Mouse (Mus musculus): ENCODE data around the gene Atg101. TPM values are rescaled to one million over a fixed set of nuclear protein-coding genes. Genes with fewer than 3 reads are reported as not detected.

Atg101 gene
- polyA plus RNA-seq, 1 experiment, result 110 TPM

DNA sequence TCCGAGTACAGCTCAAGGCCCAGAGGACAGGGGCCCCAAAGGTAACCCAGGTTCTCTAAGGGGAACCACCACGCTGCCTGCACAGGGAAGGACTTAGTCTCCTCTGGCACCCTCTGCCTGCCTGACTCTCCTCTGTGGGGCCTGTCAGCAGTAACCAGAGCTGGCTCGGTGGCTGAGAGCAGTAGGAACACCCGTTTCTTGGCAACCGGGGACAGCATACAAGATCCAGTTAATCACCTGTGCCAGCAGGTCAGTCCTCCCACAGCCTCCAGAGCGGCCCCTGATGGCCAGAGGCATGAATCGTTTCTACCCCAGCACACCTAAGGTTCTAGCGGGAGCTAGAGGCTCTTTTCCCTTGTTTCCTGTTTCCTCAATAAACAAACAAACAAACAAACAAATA, 41.4 kb upstream of the Atg101 start:
- H3K79me2 ChIP-seq (ENCODE audit: control insufficient read depth, insufficient read depth), result no peaks in the 10 kb centered on the region
- H3K36me3 ChIP-seq (ENCODE audit: control insufficient read depth, insufficient read depth), result no peaks in the 10 kb centered on the region
- H3ac ChIP-seq (ENCODE audit: control insufficient read depth, insufficient read length), result no peak overlapping the region
- H3K4me2 ChIP-seq (ENCODE audit: low read depth), result no peak overlapping the region
- no peaks in the 10 kb centered on the region for H3K27me3 ChIP-seq (ENCODE audit: control insufficient read depth, insufficient read depth, insufficient read length)
- no peak for TF ChIP-seq USF1 (IDR thresholded peaks at IDR 0.05; ENCODE audit: low read depth)
- no peak for TF ChIP-seq MYOG (IDR thresholded peaks at IDR 0.05; ENCODE audit: control insufficient read depth in 1 of 3, insufficient read depth in 1 of 3, insufficient read length in 2 of 3, low read depth in 2 of 3)
- no peak for TF ChIP-seq CEBPB (IDR thresholded peaks at IDR 0.05; ENCODE audit: insufficient read depth, poor library complexity, severe bottlenecking)
- TF ChIP-seq SRF (IDR thresholded peaks at IDR 0.05; ENCODE audit: control insufficient read depth, insufficient read length, low read depth), result no peak
- TF ChIP-seq TCF12 (IDR thresholded peaks at IDR 0.05; ENCODE audit: insufficient read depth, poor library complexity, severe bottlenecking), result no peak
- TF ChIP-seq POLR2AphosphoS2 (IDR thresholded peaks at IDR 0.05; ENCODE audit: insufficient read length, low read depth), result no peak
- TF ChIP-seq REST (IDR thresholded peaks at IDR 0.05; ENCODE audit: insufficient read depth, insufficient read length), result no peak
- no peak for TF ChIP-seq MAX (IDR thresholded peaks at IDR 0.05; ENCODE audit: low read depth)
- TF ChIP-seq TCF3 (IDR thresholded peaks at IDR 0.05; ENCODE audit: insufficient read length, low read depth), result no peak
- TF ChIP-seq MYOD1 (IDR thresholded peaks at IDR 0.05; ENCODE audit: control insufficient read depth in 1 of 3, insufficient read length in 2 of 3, low read depth in 2 of 3), result no peak
- H3K4me3 ChIP-seq, result no peak overlapping the region

DNA sequence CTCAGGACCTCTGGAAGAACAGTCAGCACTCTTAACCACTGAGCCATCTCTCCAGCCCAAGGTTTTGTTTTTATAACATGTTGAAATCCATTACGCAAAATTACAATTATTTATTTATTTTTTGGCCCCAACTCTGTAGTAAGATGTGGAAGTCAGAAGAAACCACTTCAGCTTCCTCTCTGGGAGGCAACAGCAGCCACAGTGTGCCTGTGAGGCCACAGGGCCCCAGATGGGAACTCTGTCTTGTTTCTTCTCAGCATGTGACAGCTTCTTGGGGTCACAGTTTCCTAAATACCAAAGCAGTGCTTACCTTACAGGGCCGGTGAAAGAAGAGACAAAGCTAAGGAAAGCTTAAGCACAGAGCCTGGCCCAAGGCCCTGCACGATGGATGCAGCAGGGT, 40.1 kb upstream of the Atg101 start:
- no peaks in the 10 kb centered on the region for H3K79me2 ChIP-seq (ENCODE audit: control insufficient read depth, insufficient read depth)
- no peak overlapping the region for H3ac ChIP-seq (ENCODE audit: control insufficient read depth, insufficient read length)
- no peaks in the 10 kb centered on the region for H3K36me3 ChIP-seq (ENCODE audit: control insufficient read depth, insufficient read depth)
- TF ChIP-seq TCF3 (IDR thresholded peaks at IDR 0.05; ENCODE audit: insufficient read length, low read depth) (no peak), TCF12 (IDR thresholded peaks at IDR 0.05; ENCODE audit: insufficient read depth, poor library complexity, severe bottlenecking) (no peak), MYOD1 (IDR thresholded peaks at IDR 0.05; ENCODE audit: control insufficient read depth in 1 of 3, insufficient read length in 2 of 3, low read depth in 2 of 3) (no peak), E2F4 (IDR thresholded peaks at IDR 0.05; ENCODE audit: insufficient read depth) (no peak), REST (IDR thresholded peaks at IDR 0.05; ENCODE audit: insufficient read depth, insufficient read length) (no peak), USF1 (IDR thresholded peaks at IDR 0.05; ENCODE audit: low read depth) (no peak), POLR2A (IDR thresholded peaks at IDR 0.05; ENCODE audit: insufficient read length, low read depth) (no peak), SRF (IDR thresholded peaks at IDR 0.05; ENCODE audit: control insufficient read depth, insufficient read length, low read depth) (no peak), POLR2AphosphoS2 (IDR thresholded peaks at IDR 0.05; ENCODE audit: insufficient read length, low read depth) (no peak), MAX (IDR thresholded peaks at IDR 0.05; ENCODE audit: low read depth) (no peak), CEBPB (IDR thresholded peaks at IDR 0.05; ENCODE audit: insufficient read depth, poor library complexity, severe bottlenecking) (no peak), MYOG (IDR thresholded peaks at IDR 0.05; ENCODE audit: control insufficient read depth in 1 of 3, insufficient read depth in 1 of 3, insufficient read length in 2 of 3, low read depth in 2 of 3) (no peak)
- no peaks in the 10 kb centered on the region for H3K27me3 ChIP-seq (ENCODE audit: control insufficient read depth, insufficient read depth, insufficient read length)
- no peak overlapping the region for H3K4me2 ChIP-seq (ENCODE audit: low read depth)
- no peak overlapping the region for H3K4me3 ChIP-seq

DNA sequence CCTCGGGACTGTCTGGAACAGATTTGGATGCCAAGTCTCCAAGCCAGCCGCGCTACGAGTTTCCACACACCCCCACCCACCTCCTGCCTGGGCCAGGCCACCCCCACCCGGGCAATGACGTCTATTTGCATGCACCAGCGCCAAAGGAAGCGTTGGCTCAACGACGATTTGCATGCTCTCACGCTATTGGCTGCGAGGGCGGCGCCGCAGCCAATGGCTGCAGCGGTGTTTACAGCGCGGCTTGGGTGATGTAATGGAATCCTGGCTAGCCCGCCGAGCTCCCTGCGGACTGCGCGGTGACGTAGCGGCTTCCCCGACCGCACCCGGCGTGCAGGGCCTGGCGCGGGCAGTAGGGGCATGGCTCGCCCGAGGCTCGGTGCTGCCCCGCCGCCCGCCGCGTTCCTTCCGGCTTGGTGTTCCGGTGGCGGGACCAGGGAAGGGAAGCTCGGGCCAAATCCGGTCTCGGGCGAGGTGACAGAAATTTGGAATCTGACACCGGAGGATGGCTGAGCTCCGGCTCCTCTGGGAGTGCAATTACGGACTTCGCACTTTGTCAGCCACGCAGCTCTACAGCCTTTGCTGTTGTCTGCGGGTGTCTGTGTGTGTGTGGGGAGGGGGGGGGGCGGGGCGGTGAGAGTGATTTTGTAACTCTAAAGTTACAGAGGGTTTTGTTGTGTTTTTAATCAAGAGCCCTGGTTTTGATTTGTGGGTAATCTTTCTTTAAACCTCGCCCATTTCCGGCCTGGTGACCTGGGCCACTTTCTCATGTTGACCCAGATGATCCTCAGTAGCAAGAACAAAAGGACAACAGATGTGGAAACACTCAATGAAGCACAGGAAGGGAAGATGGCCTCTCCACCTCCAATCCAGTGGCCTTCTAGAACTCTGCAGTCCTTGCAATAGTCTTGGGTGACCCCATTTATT, 37.6 kb upstream of the Atg101 start:
- H3K79me2 ChIP-seq (ENCODE audit: control insufficient read depth, insufficient read depth), result no peaks in the 10 kb centered on the region
- no peaks in the 10 kb centered on the region for H3K27me3 ChIP-seq (ENCODE audit: control insufficient read depth, insufficient read depth, insufficient read length)
- peak overlapping the region; percentile 44 for H3ac ChIP-seq (ENCODE audit: control insufficient read depth, insufficient read length)
- peak overlapping the region; percentile 34 for H3K4me3 ChIP-seq
- peak overlapping the region; percentile 85 for H3K4me2 ChIP-seq (ENCODE audit: low read depth)
- TF ChIP-seq SRF (IDR thresholded peaks at IDR 0.05; ENCODE audit: control insufficient read depth, insufficient read length, low read depth) (peak; percentile 71), TCF12 (IDR thresholded peaks at IDR 0.05; ENCODE audit: insufficient read depth, poor library complexity, severe bottlenecking) (no peak), REST (IDR thresholded peaks at IDR 0.05; ENCODE audit: insufficient read depth, insufficient read length) (peak; percentile 16), USF1 (IDR thresholded peaks at IDR 0.05; ENCODE audit: low read depth) (no peak), MYOG (IDR thresholded peaks at IDR 0.05; ENCODE audit: control insufficient read depth in 1 of 3, insufficient read depth in 1 of 3, insufficient read length in 2 of 3, low read depth in 2 of 3) (peak in 2 of 3 experiments; percentile 48 to 51), E2F4 (IDR thresholded peaks at IDR 0.05; ENCODE audit: insufficient read depth) (peak; percentile 49), MAX (IDR thresholded peaks at IDR 0.05; ENCODE audit: low read depth) (no peak), MYOD1 (IDR thresholded peaks at IDR 0.05; ENCODE audit: control insufficient read depth in 1 of 3, insufficient read length in 2 of 3, low read depth in 2 of 3) (peak in 1 of 3 experiments; percentile 51), POLR2A (IDR thresholded peaks at IDR 0.05; ENCODE audit: insufficient read length, low read depth) (peak; percentile 89), TCF3 (IDR thresholded peaks at IDR 0.05; ENCODE audit: insufficient read length, low read depth) (peak; percentile 43), POLR2AphosphoS2 (IDR thresholded peaks at IDR 0.05; ENCODE audit: insufficient read length, low read depth) (peak; percentile 95), CEBPB (IDR thresholded peaks at IDR 0.05; ENCODE audit: insufficient read depth, poor library complexity, severe bottlenecking) (no peak; the same call in 1 of the 2 replicates)
- no peaks in the 10 kb centered on the region for H3K36me3 ChIP-seq (ENCODE audit: control insufficient read depth, insufficient read depth)

DNA sequence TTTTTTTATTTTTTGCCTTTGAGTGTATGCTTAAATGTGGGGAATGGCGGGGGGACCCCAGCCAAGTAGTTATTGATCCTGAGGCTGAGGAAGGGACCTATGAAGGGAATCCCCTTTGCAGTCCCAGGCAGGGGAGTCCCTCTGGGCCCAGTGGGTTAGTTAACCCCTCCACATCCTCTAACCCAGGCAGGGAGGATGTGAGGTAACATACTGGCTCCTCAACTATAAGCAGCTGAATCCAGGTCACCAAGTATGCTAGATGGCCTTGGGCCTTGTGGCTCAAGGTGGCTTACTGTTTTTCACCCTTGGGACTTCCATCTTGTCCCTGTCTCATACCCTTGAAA, 36.9 kb upstream of the Atg101 start:
- H3K4me3 ChIP-seq, result peak overlapping the region; percentile 34

More for the DNA sequence above, 36.9 kb upstream of the Atg101 start:
- Histone ChIP-seq H3K36me3 (ENCODE audit: control insufficient read depth, insufficient read depth) (no peaks in the 10 kb centered on the region), H3K27me3 (ENCODE audit: control insufficient read depth, insufficient read depth, insufficient read length) (no peaks in the 10 kb centered on the region), H3K79me2 (ENCODE audit: control insufficient read depth, insufficient read depth) (no peaks in the 10 kb centered on the region), H3ac (ENCODE audit: control insufficient read depth, insufficient read length) (peak overlapping the region; percentile 44), H3K4me2 (ENCODE audit: low read depth) (peak overlapping the region; percentile 85)
- TF ChIP-seq USF1 (IDR thresholded peaks at IDR 0.05; ENCODE audit: low read depth), result no peak
- no peak for TF ChIP-seq CEBPB (IDR thresholded peaks at IDR 0.05; ENCODE audit: insufficient read depth, poor library complexity, severe bottlenecking)
- TF ChIP-seq E2F4 (IDR thresholded peaks at IDR 0.05; ENCODE audit: insufficient read depth), result no peak
- TF ChIP-seq SRF (IDR thresholded peaks at IDR 0.05; ENCODE audit: control insufficient read depth, insufficient read length, low read depth), result no peak
- no peak for TF ChIP-seq MYOD1 (IDR thresholded peaks at IDR 0.05; ENCODE audit: control insufficient read depth in 1 of 3, insufficient read length in 2 of 3, low read depth in 2 of 3)
- no peak for TF ChIP-seq POLR2A (IDR thresholded peaks at IDR 0.05; ENCODE audit: insufficient read length, low read depth)
- no peak for TF ChIP-seq TCF12 (IDR thresholded peaks at IDR 0.05; ENCODE audit: insufficient read depth, poor library complexity, severe bottlenecking)
- no peak for TF ChIP-seq MAX (IDR thresholded peaks at IDR 0.05; ENCODE audit: low read depth)
- TF ChIP-seq TCF3 (IDR thresholded peaks at IDR 0.05; ENCODE audit: insufficient read length, low read depth), result no peak
- no peak for TF ChIP-seq MYOG (IDR thresholded peaks at IDR 0.05; ENCODE audit: control insufficient read depth in 1 of 3, insufficient read depth in 1 of 3, insufficient read length in 2 of 3, low read depth in 2 of 3)
- no peak for TF ChIP-seq POLR2AphosphoS2 (IDR thresholded peaks at IDR 0.05; ENCODE audit: insufficient read length, low read depth)
- no peak for TF ChIP-seq REST (IDR thresholded peaks at IDR 0.05; ENCODE audit: insufficient read depth, insufficient read length)
